Mouse (Mus musculus): ENCODE data around the gene Myo15. TPM values are rescaled to one million over a fixed set of nuclear protein-coding genes. Genes with fewer than 3 reads are reported as not detected.

The Myo15 gene
- polyA plus RNA-seq, 1 experiment from 2014 or later: 0.06 TPM

- Histone ChIP-seq H3K27ac (ENCODE audit: low read length) (no peak overlapping the region), H3K9ac (ENCODE audit: low read depth, low read length) (peak overlapping the region; percentile 44; the same call in 1 of the 2 replicates), H3K27me3 (replicated peaks; ENCODE audit: control insufficient read depth, insufficient read depth, low read length) (no peaks in the 10 kb centered on the region; the same call in 1 of the 2 replicates), H3K36me3 (ENCODE audit: control insufficient read depth, insufficient read depth, low read length) (no peaks in the 10 kb centered on the region), H3K4me1 (ENCODE audit: control insufficient read depth, insufficient read depth, low read length) (no peaks in the 10 kb centered on the region), H3K4me2 (ENCODE audit: low read depth, low read length) (peak overlapping the region; percentile 42; the same call in 1 of the 2 replicates), H3K9me3 (ENCODE audit: control insufficient read depth, low read length) (no peaks in the 10 kb centered on the region), H3K4me3 (ENCODE audit: low read length) (0 out of 2 replicates have a peak overlapping the region, but pooled peaks have one; percentile 8)
- WGBS: 26% methylated on average over 16 of the region's 17 CpGs
- peak; percentile 75 for ATAC-seq
These were observed 9.0 kb downstream of the Myo15 start for GRCm38 (mm10) chr11:60478121-60478520.

- WGBS: 53% methylated on average over 3 of the region's 3 CpGs
- peak; percentile 68 for ATAC-seq
- Histone ChIP-seq H3K4me3 (ENCODE audit: low read length) (no peak overlapping the region), H3K9me3 (ENCODE audit: control insufficient read depth, low read length) (no peaks in the 10 kb centered on the region), H3K27me3 (replicated peaks; ENCODE audit: control insufficient read depth, insufficient read depth, low read length) (no peaks in the 10 kb centered on the region), H3K36me3 (ENCODE audit: control insufficient read depth, insufficient read depth, low read length) (no peaks in the 10 kb centered on the region), H3K9ac (ENCODE audit: low read depth, low read length) (no peak overlapping the region), H3K27ac (ENCODE audit: low read length) (no peak overlapping the region), H3K4me1 (ENCODE audit: control insufficient read depth, insufficient read depth, low read length) (no peaks in the 10 kb centered on the region), H3K4me2 (ENCODE audit: low read depth, low read length) (no peak overlapping the region)
These were observed 17.1 kb downstream of the Myo15 start for GRCm38 (mm10) chr11:60486267-60486666.

GRCm38 (mm10) chr11:60492726-60493125 is 23.6 kb downstream of the Myo15 start:
- no peak overlapping the region for H3K4me3 ChIP-seq (ENCODE audit: low read length)
- no peak overlapping the region for H3K27ac ChIP-seq (ENCODE audit: low read length)
- no peak for ATAC-seq
- H3K4me1 ChIP-seq (ENCODE audit: control insufficient read depth, insufficient read depth, low read length): no peaks in the 10 kb centered on the region
- no peak overlapping the region for H3K4me2 ChIP-seq (ENCODE audit: low read depth, low read length)
- H3K9me3 ChIP-seq (ENCODE audit: control insufficient read depth, low read length): no peaks in the 10 kb centered on the region
- H3K36me3 ChIP-seq (ENCODE audit: control insufficient read depth, insufficient read depth, low read length): no peaks in the 10 kb centered on the region
- no peak overlapping the region for H3K9ac ChIP-seq (ENCODE audit: low read depth, low read length)
- 91% methylated on average over 5 of the region's 5 CpGs for WGBS
- no peaks in the 10 kb centered on the region for H3K27me3 ChIP-seq (replicated peaks; ENCODE audit: control insufficient read depth, insufficient read depth, low read length)

- H3K9me3 ChIP-seq (ENCODE audit: control insufficient read depth, low read length): no peaks in the 10 kb centered on the region
- H3K27me3 ChIP-seq (replicated peaks; ENCODE audit: control insufficient read depth, insufficient read depth, low read length): no peaks in the 10 kb centered on the region
- WGBS: 62% methylated on average over 2 of the region's 2 CpGs
- no peak overlapping the region for H3K4me2 ChIP-seq (ENCODE audit: low read depth, low read length)
- no peak overlapping the region for H3K4me3 ChIP-seq (ENCODE audit: low read length)
- H3K4me1 ChIP-seq (ENCODE audit: control insufficient read depth, insufficient read depth, low read length): no peaks in the 10 kb centered on the region
- no peak for ATAC-seq
- no peak overlapping the region for H3K9ac ChIP-seq (ENCODE audit: low read depth, low read length)
- H3K27ac ChIP-seq (ENCODE audit: low read length): no peak overlapping the region
- H3K36me3 ChIP-seq (ENCODE audit: control insufficient read depth, insufficient read depth, low read length): no peaks in the 10 kb centered on the region
These were observed 26.6 kb downstream of the Myo15 start for GRCm38 (mm10) chr11:60495692-60496091.

GRCm38 (mm10) chr11:60507281-60507680 is 38.1 kb downstream of the Myo15 start:
- no peak overlapping the region for H3K27ac ChIP-seq (ENCODE audit: low read length)
- H3K27me3 ChIP-seq (replicated peaks; ENCODE audit: control insufficient read depth, insufficient read depth, low read length): peaks cover 9% of the 10 kb centered on the region; the same call in 1 of the 2 replicates
- no peak for ATAC-seq
- no peaks in the 10 kb centered on the region for H3K36me3 ChIP-seq (ENCODE audit: control insufficient read depth, insufficient read depth, low read length)
- H3K4me2 ChIP-seq (ENCODE audit: low read depth, low read length): no peak overlapping the region
- H3K9ac ChIP-seq (ENCODE audit: low read depth, low read length): no peak overlapping the region
- 0 out of 2 replicates have a peak, but pooled peaks cover 6% of the 10 kb centered on the region for H3K4me1 ChIP-seq (ENCODE audit: control insufficient read depth, insufficient read depth, low read length)
- no peak overlapping the region for H3K4me3 ChIP-seq (ENCODE audit: low read length)
- WGBS: 82% methylated on average over 13 of the region's 13 CpGs
- no peaks in the 10 kb centered on the region for H3K9me3 ChIP-seq (ENCODE audit: control insufficient read depth, low read length)

GRCm38 (mm10) chr11:60508950-60509349 is 39.8 kb downstream of the Myo15 start:
- Histone ChIP-seq H3K4me2 (ENCODE audit: low read depth, low read length) (peak overlapping the region; percentile 86), H3K27me3 (replicated peaks; ENCODE audit: control insufficient read depth, insufficient read depth, low read length) (peaks cover 9% of the 10 kb centered on the region; the same call in 1 of the 2 replicates), H3K9me3 (ENCODE audit: control insufficient read depth, low read length) (no peaks in the 10 kb centered on the region), H3K4me1 (ENCODE audit: control insufficient read depth, insufficient read depth, low read length) (0 out of 2 replicates have a peak, but pooled peaks cover 6% of the 10 kb centered on the region), H3K27ac (ENCODE audit: low read length) (no peak overlapping the region), H3K9ac (ENCODE audit: low read depth, low read length) (peak overlapping the region; percentile 64), H3K4me3 (ENCODE audit: low read length) (peak overlapping the region; percentile 51), H3K36me3 (ENCODE audit: control insufficient read depth, insufficient read depth, low read length) (no peaks in the 10 kb centered on the region)
- peak; percentile 76 for ATAC-seq
- WGBS: 5% methylated on average over 11 of the region's 11 CpGs

- Histone ChIP-seq H3K4me1 (ENCODE audit: control insufficient read depth, insufficient read depth, low read length) (0 out of 2 replicates have a peak, but pooled peaks cover 6% of the 10 kb centered on the region), H3K4me2 (ENCODE audit: low read depth, low read length) (peak overlapping the region; percentile 86), H3K4me3 (ENCODE audit: low read length) (peak overlapping the region; percentile 51), H3K36me3 (ENCODE audit: control insufficient read depth, insufficient read depth, low read length) (no peaks in the 10 kb centered on the region), H3K9me3 (ENCODE audit: control insufficient read depth, low read length) (no peaks in the 10 kb centered on the region), H3K27me3 (replicated peaks; ENCODE audit: control insufficient read depth, insufficient read depth, low read length) (peaks cover 9% of the 10 kb centered on the region; the same call in 1 of the 2 replicates), H3K9ac (ENCODE audit: low read depth, low read length) (peak overlapping the region; percentile 64), H3K27ac (ENCODE audit: low read length) (no peak overlapping the region)
- under 1% methylated on average over 25 of the region's 25 CpGs for WGBS
- ATAC-seq: peak; percentile 87
These were observed 40.4 kb downstream of the Myo15 start for GRCm38 (mm10) chr11:60509500-60509899.

- no peaks in the 10 kb centered on the region for H3K36me3 ChIP-seq (ENCODE audit: control insufficient read depth, insufficient read depth, low read length)
- 0 out of 2 replicates have a peak, but pooled peaks cover 6% of the 10 kb centered on the region for H3K4me1 ChIP-seq (ENCODE audit: control insufficient read depth, insufficient read depth, low read length)
- no peaks in the 10 kb centered on the region for H3K9me3 ChIP-seq (ENCODE audit: control insufficient read depth, low read length)
- no peak overlapping the region for H3K4me3 ChIP-seq (ENCODE audit: low read length)
- ATAC-seq: no peak
- H3K27ac ChIP-seq (ENCODE audit: low read length): no peak overlapping the region
- H3K9ac ChIP-seq (ENCODE audit: low read depth, low read length): no peak overlapping the region
- H3K4me2 ChIP-seq (ENCODE audit: low read depth, low read length): no peak overlapping the region
- WGBS: 65% methylated on average over 1 of the region's 1 CpGs
- peaks cover 9% of the 10 kb centered on the region; the same call in 1 of the 2 replicates for H3K27me3 ChIP-seq (replicated peaks; ENCODE audit: control insufficient read depth, insufficient read depth, low read length)
These were observed 42.8 kb downstream of the Myo15 start for GRCm38 (mm10) chr11:60511893-60512292.

- H3K36me3 ChIP-seq (ENCODE audit: control insufficient read depth, insufficient read depth, low read length): no peaks in the 10 kb centered on the region
These were observed 43.4 kb downstream of the Myo15 start for GRCm38 (mm10) chr11:60512520-60512919.

GRCm38 (mm10) chr11:60514941-60515340 is 45.8 kb downstream of the Myo15 start:
- no peaks in the 10 kb centered on the region for H3K9me3 ChIP-seq (ENCODE audit: control insufficient read depth, low read length)
- ATAC-seq: peak; percentile 42; the same call in 1 of the 2 replicates
- no peak overlapping the region for H3K4me3 ChIP-seq (ENCODE audit: low read length)
- peaks cover 2% of the 10 kb centered on the region; the same call in 1 of the 2 replicates for H3K27me3 ChIP-seq (replicated peaks; ENCODE audit: control insufficient read depth, insufficient read depth, low read length)
- H3K36me3 ChIP-seq (ENCODE audit: control insufficient read depth, insufficient read depth, low read length): no peaks in the 10 kb centered on the region
- H3K4me1 ChIP-seq (ENCODE audit: control insufficient read depth, insufficient read depth, low read length): no peaks in the 10 kb centered on the region
- H3K27ac ChIP-seq (ENCODE audit: low read length): no peak overlapping the region
- WGBS: 46% methylated on average over 2 of the region's 2 CpGs
- H3K9ac ChIP-seq (ENCODE audit: low read depth, low read length): no peak overlapping the region
- no peak overlapping the region for H3K4me2 ChIP-seq (ENCODE audit: low read depth, low read length)

More at GRCm38 (mm10) chr11:60512520-60512919, 43.4 kb downstream of the Myo15 start:
- Histone ChIP-seq H3K4me2 (ENCODE audit: low read depth, low read length) (no peak overlapping the region), H3K4me3 (ENCODE audit: low read length) (no peak overlapping the region), H3K4me1 (ENCODE audit: control insufficient read depth, insufficient read depth, low read length) (0 out of 2 replicates have a peak, but pooled peaks cover 6% of the 10 kb centered on the region), H3K9ac (ENCODE audit: low read depth, low read length) (no peak overlapping the region), H3K27me3 (replicated peaks; ENCODE audit: control insufficient read depth, insufficient read depth, low read length) (peaks cover 9% of the 10 kb centered on the region; the same call in 1 of the 2 replicates), H3K27ac (ENCODE audit: low read length) (no peak overlapping the region), H3K9me3 (ENCODE audit: control insufficient read depth, low read length) (no peaks in the 10 kb centered on the region)
- WGBS: 84% methylated on average over 2 of the region's 2 CpGs
- ATAC-seq: no peak
